Mouse (Mus musculus): ENCODE results near the gene Hoxd9. TPM values are rescaled to one million over a fixed set of nuclear protein-coding genes. Genes with fewer than 3 reads are reported as not detected.

Hoxd9 gene
- polyA plus RNA-seq, 1 experiment from 2014 or later: not detected

DNA sequence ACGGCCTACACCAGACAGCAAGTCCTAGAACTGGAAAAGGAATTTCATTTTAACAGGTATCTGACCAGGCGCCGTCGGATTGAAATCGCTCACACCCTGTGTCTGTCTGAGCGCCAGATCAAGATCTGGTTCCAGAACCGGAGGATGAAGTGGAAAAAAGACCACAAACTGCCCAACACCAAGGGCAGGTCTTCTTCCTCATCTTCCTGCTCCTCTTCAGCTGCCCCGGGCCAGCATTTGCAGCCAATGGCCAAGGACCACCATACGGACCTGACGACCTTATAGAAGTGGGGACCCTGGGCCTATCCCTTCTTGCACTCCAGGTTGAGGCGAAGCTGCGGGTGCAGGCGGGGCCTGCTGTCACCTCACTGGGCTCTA lies 30.8 kb downstream of the Hoxd9 start:
- Histone ChIP-seq H3K27ac (replicated peaks; ENCODE audit: low read depth, low read length) (no peak overlapping the region), H3K4me2 (ENCODE audit: low read length) (no peak overlapping the region), H3K27me3 (ENCODE audit: control insufficient read depth, insufficient read depth, low read length) (peaks cover 97% of the 10 kb centered on the region), H3K4me1 (ENCODE audit: control insufficient read depth, insufficient read depth, low read length) (no peaks in the 10 kb centered on the region), H3K4me3 (replicated peaks; ENCODE audit: low read depth, low read length) (no peak overlapping the region), H3K9me3 (ENCODE audit: control insufficient read depth, low read length) (no peaks in the 10 kb centered on the region), H3K9ac (replicated peaks; ENCODE audit: low read length) (no peak overlapping the region), H3K36me3 (ENCODE audit: control insufficient read depth, insufficient read depth, low read length) (no peaks in the 10 kb centered on the region)
- 1% methylated on average over 13 of the region's 13 CpGs for WGBS
- ATAC-seq (ENCODE audit: low FRiP score, low TSS enrichment) (no peak), DNase-seq (no peak)

DNA sequence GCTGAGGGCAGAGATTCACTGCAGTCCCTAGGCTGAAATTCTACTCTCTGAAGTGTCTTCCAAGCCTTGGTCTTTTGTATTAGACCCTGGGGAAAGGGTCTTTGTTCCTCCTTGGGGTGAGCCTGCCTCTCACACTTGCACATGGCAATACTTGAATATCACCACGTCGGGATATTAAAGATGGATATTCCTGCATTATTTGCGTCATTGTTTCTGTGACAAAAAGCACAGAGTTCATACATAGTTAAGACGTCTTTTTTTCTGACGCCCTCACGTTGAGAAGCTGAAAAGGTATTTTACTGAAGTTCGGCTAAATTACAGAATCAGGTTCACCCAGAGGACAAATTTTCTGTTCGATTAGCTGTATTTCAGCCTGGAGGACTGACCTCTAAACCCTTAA lies 32.8 kb downstream of the Hoxd9 start:
- no peaks in the 10 kb centered on the region for H3K9me3 ChIP-seq (ENCODE audit: control insufficient read depth, low read length)
- no peak for DNase-seq
- no peak for ATAC-seq (ENCODE audit: low FRiP score, low TSS enrichment)
- no peaks in the 10 kb centered on the region for H3K4me1 ChIP-seq (ENCODE audit: control insufficient read depth, insufficient read depth, low read length)
- H3K27ac ChIP-seq (replicated peaks; ENCODE audit: low read depth, low read length): no peak overlapping the region
- 3% methylated on average over 8 of the region's 8 CpGs for WGBS
- H3K4me3 ChIP-seq (replicated peaks; ENCODE audit: low read depth, low read length): no peak overlapping the region
- H3K4me2 ChIP-seq (ENCODE audit: low read length): no peak overlapping the region
- no peaks in the 10 kb centered on the region for H3K36me3 ChIP-seq (ENCODE audit: control insufficient read depth, insufficient read depth, low read length)
- peaks cover 97% of the 10 kb centered on the region for H3K27me3 ChIP-seq (ENCODE audit: control insufficient read depth, insufficient read depth, low read length)
- no peak overlapping the region for H3K9ac ChIP-seq (replicated peaks; ENCODE audit: low read length)

DNA sequence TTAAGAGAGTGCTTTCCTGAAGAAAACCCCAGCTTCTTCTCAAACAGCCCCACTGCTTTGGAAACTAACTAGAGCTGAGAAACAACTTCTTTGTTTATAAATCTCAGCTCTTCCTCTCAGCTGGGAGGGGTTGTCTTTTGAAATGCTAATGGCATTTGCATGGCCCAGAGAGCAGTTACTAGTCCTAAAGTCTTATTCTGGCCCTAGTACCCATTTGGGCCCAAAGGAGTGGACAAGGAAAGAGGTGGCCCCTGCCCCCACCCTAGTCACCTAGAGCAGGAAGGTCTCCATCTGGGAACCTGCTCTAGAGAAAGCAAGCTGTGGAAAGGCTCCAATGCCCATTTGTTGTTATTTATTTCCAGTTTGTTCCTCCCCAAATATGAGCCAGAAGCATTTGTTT lies 33.5 kb downstream of the Hoxd9 start:
- DNase-seq: no peak
- no peaks in the 10 kb centered on the region for H3K9me3 ChIP-seq (ENCODE audit: control insufficient read depth, low read length)
- no peak overlapping the region for H3K4me3 ChIP-seq (replicated peaks; ENCODE audit: low read depth, low read length)
- no peak overlapping the region for H3K4me2 ChIP-seq (ENCODE audit: low read length)
- no peak for ATAC-seq (ENCODE audit: low FRiP score, low TSS enrichment)
- H3K9ac ChIP-seq (replicated peaks; ENCODE audit: low read length): no peak overlapping the region
- no peaks in the 10 kb centered on the region for H3K36me3 ChIP-seq (ENCODE audit: control insufficient read depth, insufficient read depth, low read length)
- no peak overlapping the region for H3K27ac ChIP-seq (replicated peaks; ENCODE audit: low read depth, low read length)
- peaks cover 97% of the 10 kb centered on the region for H3K27me3 ChIP-seq (ENCODE audit: control insufficient read depth, insufficient read depth, low read length)
- H3K4me1 ChIP-seq (ENCODE audit: control insufficient read depth, insufficient read depth, low read length): no peaks in the 10 kb centered on the region

DNA sequence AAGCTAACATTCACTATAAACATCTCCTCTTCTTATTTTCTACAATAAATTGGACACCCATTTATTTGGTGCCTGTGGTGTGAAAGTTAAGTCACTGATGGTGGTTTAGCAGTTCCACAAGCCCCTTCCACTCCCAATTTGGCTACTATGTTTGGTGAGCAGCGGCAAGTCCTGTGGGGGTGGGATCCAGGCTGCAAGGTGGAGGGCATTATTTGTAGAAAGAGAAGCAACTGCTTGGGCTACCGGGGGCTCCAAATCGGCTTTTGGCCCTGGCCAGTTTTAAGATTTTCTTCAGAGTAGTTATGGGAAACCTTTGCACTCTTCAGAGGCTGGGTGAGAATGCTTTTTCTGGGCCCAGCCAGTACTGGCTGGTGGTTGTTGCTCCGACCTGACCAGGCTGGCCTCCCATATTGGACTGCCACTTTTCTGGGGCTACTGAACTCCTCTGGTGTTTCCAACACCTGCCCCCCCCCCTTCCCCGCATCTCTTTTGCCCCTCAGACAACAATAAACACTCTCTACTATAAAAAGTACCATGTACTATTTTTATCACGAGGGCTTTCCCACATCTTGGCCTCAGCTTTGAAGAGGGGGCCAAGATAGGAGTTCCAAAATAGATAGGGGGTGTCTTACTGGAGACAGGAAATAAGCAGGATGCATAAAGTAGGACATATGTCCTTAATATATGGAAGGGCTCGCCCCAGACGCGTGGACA lies 34.4 kb downstream of the Hoxd9 start:
- WGBS: 3% methylated on average over 9 of the region's 9 CpGs
- Histone ChIP-seq H3K4me1 (ENCODE audit: control insufficient read depth, insufficient read depth, low read length) (no peaks in the 10 kb centered on the region), H3K27me3 (ENCODE audit: control insufficient read depth, insufficient read depth, low read length) (peaks cover 97% of the 10 kb centered on the region), H3K36me3 (ENCODE audit: control insufficient read depth, insufficient read depth, low read length) (no peaks in the 10 kb centered on the region), H3K9me3 (ENCODE audit: control insufficient read depth, low read length) (no peaks in the 10 kb centered on the region), H3K4me2 (ENCODE audit: low read length) (no peak overlapping the region), H3K4me3 (replicated peaks; ENCODE audit: low read depth, low read length) (no peak overlapping the region), H3K9ac (replicated peaks; ENCODE audit: low read length) (no peak overlapping the region), H3K27ac (replicated peaks; ENCODE audit: low read depth, low read length) (no peak overlapping the region)
- DNase-seq (no peak), ATAC-seq (ENCODE audit: low FRiP score, low TSS enrichment) (no peak)

DNA sequence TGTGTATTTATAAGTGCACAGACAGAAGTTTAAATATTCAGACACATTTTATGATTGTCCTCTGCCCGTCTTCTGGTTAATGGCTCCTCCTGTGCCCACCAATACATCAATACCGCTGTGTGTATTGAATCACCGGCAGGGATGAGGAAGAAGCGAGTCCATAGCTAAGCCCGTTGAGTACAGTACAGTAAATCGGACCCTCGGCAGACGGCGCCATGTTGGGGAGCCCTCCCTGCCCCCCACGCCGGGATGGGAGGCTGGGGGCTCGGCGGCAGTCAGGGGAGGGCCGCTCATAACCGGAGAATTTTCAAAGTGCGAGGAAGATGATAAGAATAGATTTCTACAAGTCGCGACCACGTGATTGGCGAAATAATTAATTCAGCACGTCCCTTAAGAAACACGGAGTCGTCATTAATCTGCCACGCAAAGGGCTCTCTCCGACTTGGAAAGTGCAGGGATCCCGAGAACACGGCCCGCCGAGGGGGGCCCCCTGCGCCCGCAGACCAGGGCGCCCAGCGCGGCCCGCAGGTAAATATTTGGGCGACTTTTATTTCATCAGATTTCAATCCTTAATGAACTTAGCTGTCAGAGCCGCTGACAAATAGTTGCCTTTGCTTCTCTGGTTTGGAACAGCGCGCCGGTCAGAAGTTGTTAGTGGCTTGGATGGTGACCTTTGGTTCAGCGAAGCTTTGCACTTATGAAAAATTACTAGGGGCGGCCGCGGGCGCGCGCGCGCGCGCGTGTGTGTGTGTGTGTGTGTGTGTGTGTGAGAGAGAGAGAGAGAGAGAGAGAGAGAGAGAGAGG lies 35.2 kb downstream of the Hoxd9 start:
- Histone ChIP-seq H3K27ac (replicated peaks; ENCODE audit: low read depth, low read length) (no peak overlapping the region), H3K9me3 (ENCODE audit: control insufficient read depth, low read length) (no peaks in the 10 kb centered on the region), H3K27me3 (ENCODE audit: control insufficient read depth, insufficient read depth, low read length) (peaks cover 97% of the 10 kb centered on the region), H3K36me3 (ENCODE audit: control insufficient read depth, insufficient read depth, low read length) (no peaks in the 10 kb centered on the region), H3K4me1 (ENCODE audit: control insufficient read depth, insufficient read depth, low read length) (no peaks in the 10 kb centered on the region), H3K4me3 (replicated peaks; ENCODE audit: low read depth, low read length) (no peak overlapping the region), H3K4me2 (ENCODE audit: low read length) (no peak overlapping the region), H3K9ac (replicated peaks; ENCODE audit: low read length) (no peak overlapping the region)
- WGBS: under 1% methylated on average over 52 of the region's 52 CpGs
- no peak for ATAC-seq (ENCODE audit: low FRiP score, low TSS enrichment)
- DNase-seq: no peak

DNA sequence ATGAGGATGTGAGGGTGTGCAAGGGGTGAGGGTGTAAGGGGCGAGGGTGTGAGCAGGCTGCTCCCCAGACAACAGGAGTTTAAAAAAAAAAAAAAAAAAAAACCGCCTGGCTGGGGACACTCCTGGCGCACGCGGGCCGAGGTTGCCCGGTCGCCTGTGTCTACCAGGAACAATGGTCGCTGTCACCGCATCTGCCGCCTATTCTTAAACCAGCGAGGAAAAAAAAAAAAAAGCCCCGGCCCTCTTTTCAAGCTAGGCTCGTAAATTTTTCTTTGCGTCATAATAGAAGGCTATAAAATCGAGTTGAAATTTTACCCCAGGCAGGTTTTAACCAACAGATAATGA lies 35.8 kb downstream of the Hoxd9 start:
- no peak overlapping the region for H3K27ac ChIP-seq (replicated peaks; ENCODE audit: low read depth, low read length)
- no peak overlapping the region for H3K4me2 ChIP-seq (ENCODE audit: low read length)
- no peaks in the 10 kb centered on the region for H3K9me3 ChIP-seq (ENCODE audit: control insufficient read depth, low read length)
- H3K36me3 ChIP-seq (ENCODE audit: control insufficient read depth, insufficient read depth, low read length): no peaks in the 10 kb centered on the region
- ATAC-seq (ENCODE audit: low FRiP score, low TSS enrichment) (no peak), DNase-seq (no peak)
- no peaks in the 10 kb centered on the region for H3K4me1 ChIP-seq (ENCODE audit: control insufficient read depth, insufficient read depth, low read length)
- no peak overlapping the region for H3K9ac ChIP-seq (replicated peaks; ENCODE audit: low read length)
- 0% methylated on average over 16 of the region's 16 CpGs for WGBS
- H3K4me3 ChIP-seq (replicated peaks; ENCODE audit: low read depth, low read length): no peak overlapping the region
- peaks cover 97% of the 10 kb centered on the region for H3K27me3 ChIP-seq (ENCODE audit: control insufficient read depth, insufficient read depth, low read length)

DNA sequence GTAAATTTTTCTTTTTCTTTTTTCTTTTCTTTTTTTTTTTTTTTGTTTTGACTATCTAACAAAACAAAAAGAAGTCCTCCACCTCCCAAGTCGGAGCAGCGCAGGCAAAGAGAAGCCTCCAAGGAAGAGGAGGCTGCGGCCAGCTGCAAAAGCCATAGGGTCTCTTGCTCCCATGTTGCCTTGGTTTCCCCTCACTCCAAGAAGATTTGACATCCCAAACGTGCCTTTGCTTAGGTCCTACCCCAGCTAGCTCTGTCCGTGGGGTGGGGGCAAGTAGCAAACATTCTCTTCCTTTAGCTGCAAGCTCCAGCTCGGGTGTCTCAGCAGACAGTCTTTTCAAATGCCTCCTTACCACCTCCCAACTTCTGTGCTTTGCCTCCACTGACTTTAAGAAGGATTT lies 36.2 kb downstream of the Hoxd9 start:
- Histone ChIP-seq H3K4me3 (replicated peaks; ENCODE audit: low read depth, low read length) (no peak overlapping the region), H3K36me3 (ENCODE audit: control insufficient read depth, insufficient read depth, low read length) (no peaks in the 10 kb centered on the region), H3K9me3 (ENCODE audit: control insufficient read depth, low read length) (no peaks in the 10 kb centered on the region), H3K27me3 (ENCODE audit: control insufficient read depth, insufficient read depth, low read length) (peaks cover 97% of the 10 kb centered on the region), H3K4me1 (ENCODE audit: control insufficient read depth, insufficient read depth, low read length) (no peaks in the 10 kb centered on the region), H3K4me2 (ENCODE audit: low read length) (no peak overlapping the region), H3K27ac (replicated peaks; ENCODE audit: low read depth, low read length) (no peak overlapping the region), H3K9ac (replicated peaks; ENCODE audit: low read length) (no peak overlapping the region)
- DNase-seq (no peak), ATAC-seq (ENCODE audit: low FRiP score, low TSS enrichment) (no peak)
- WGBS: under 1% methylated on average over 6 of the region's 6 CpGs

DNA sequence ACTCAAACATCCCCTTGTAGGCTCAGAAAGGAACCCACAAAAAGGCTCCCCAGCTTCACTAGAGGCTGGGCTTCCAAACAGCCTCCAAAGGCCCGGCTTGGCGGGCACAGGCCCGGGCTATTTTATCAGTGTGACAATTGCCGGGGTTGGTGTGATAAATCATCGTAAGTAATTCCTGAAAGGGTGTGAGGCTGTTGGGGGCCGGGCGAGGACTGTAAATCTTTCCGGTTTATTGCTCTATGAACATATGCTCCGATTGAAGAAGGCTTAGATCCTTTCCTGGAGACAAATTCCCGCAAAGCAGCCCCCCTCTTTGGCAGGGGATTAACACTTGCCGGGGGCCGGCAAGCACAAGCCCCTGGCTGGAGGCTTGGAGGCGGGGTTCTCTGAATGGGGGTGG lies 36.9 kb downstream of the Hoxd9 start:
- no peak for DNase-seq
- 2% methylated on average over 13 of the region's 13 CpGs for WGBS
- H3K9me3 ChIP-seq (ENCODE audit: control insufficient read depth, low read length): no peaks in the 10 kb centered on the region
- no peak overlapping the region for H3K27ac ChIP-seq (replicated peaks; ENCODE audit: low read depth, low read length)
- no peaks in the 10 kb centered on the region for H3K36me3 ChIP-seq (ENCODE audit: control insufficient read depth, insufficient read depth, low read length)
- no peak for ATAC-seq (ENCODE audit: low FRiP score, low TSS enrichment)
- H3K9ac ChIP-seq (replicated peaks; ENCODE audit: low read length): no peak overlapping the region
- H3K4me1 ChIP-seq (ENCODE audit: control insufficient read depth, insufficient read depth, low read length): no peaks in the 10 kb centered on the region
- no peak overlapping the region for H3K4me2 ChIP-seq (ENCODE audit: low read length)
- no peak overlapping the region for H3K4me3 ChIP-seq (replicated peaks; ENCODE audit: low read depth, low read length)
- H3K27me3 ChIP-seq (ENCODE audit: control insufficient read depth, insufficient read depth, low read length): peaks cover 97% of the 10 kb centered on the region

Measured in midbrain, embryonic 14.5 days (tissue).